ENCODE assay signal across 22 mouse cellular contexts in the genomic region with DNA sequence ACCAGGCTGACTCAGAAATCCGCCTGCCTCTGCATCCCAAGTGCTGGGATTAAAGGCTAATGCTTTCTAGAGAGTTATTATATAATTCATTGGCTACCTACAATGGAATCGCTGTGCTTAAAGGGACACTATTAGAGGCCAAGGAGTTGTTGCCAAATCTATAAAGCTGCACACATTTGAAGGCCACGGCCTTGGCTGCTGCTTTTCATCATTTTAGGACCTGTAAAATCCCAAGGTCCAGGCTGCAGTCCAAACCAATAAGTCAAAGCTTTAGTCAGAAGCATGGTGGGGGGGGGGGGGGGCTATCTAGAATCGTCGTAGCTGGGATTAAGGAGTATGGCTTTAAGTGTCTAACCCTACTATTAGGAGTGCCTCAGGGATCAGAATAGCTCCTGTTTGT.
"Had no signal": no experiment of that assay in that cellular context is flagged by ENCODE, and none has a peak within 500 bp of the region (broad histone marks: within the 10 kb centered on the region; RNA-seq: fewer than 3 reads in every experiment).

No protein-coding gene starts in this region.

- H3K4me3 ChIP-seq: kidney, embryonic 15.5 days; layer of hippocampus, adult 2 months; limb, embryonic 10.5 days; limb, embryonic 13.5 days; liver, embryonic 12.5 days; liver, embryonic 15.5 days; lung, embryonic 15.5 days; megakaryocyte, embryonic 14.5 days; midbrain, embryonic 10.5 days; stomach, embryonic 15.5 days had no signal

- ATAC-seq: liver, embryonic 12.5 days had no signal

- DNase-seq: kidney, adult 8-10 months; kidney, postnatal 25 days; layer of hippocampus, adult 9-11 months; liver; lung, adult 18-20 months; lung, postnatal 10 days; lung, postnatal 36 days; midbrain, embryonic 14.5 days; retina, postnatal 1 day; right cerebral cortex, postnatal 25 days; spleen, adult 18-20 months; thymus, postnatal 25 days had no signal

- H3K4me1 ChIP-seq: kidney, embryonic 15.5 days; limb, embryonic 10.5 days; limb, embryonic 13.5 days; liver, embryonic 12.5 days; liver, embryonic 15.5 days; lung, embryonic 15.5 days; midbrain, embryonic 10.5 days; stomach, embryonic 15.5 days had no signal

- H3K9ac ChIP-seq: kidney, embryonic 15.5 days; limb, embryonic 13.5 days; liver, embryonic 12.5 days; liver, embryonic 15.5 days; lung, embryonic 15.5 days; stomach, embryonic 15.5 days had no signal

- H3K9me3 ChIP-seq: kidney, embryonic 15.5 days; limb, embryonic 10.5 days; limb, embryonic 13.5 days; liver, embryonic 12.5 days; liver, embryonic 15.5 days; lung, embryonic 15.5 days; megakaryocyte, embryonic 14.5 days; midbrain, embryonic 10.5 days; stomach, embryonic 15.5 days had no signal

- H3K27me3 ChIP-seq: kidney, embryonic 15.5 days; limb, embryonic 13.5 days; liver, embryonic 12.5 days; liver, embryonic 15.5 days; lung, embryonic 15.5 days; megakaryocyte, embryonic 14.5 days; stomach, embryonic 15.5 days had no signal

- H3K36me3 ChIP-seq: kidney, embryonic 15.5 days; limb, embryonic 10.5 days; limb, embryonic 13.5 days; liver, embryonic 12.5 days; liver, embryonic 15.5 days; lung, embryonic 15.5 days; midbrain, embryonic 10.5 days; stomach, embryonic 15.5 days had no signal

- H3K4me2 ChIP-seq: kidney, embryonic 15.5 days; limb, embryonic 13.5 days; liver, embryonic 12.5 days; liver, embryonic 15.5 days; lung, embryonic 15.5 days; stomach, embryonic 15.5 days had no signal

- H3K27ac ChIP-seq: kidney, embryonic 15.5 days; layer of hippocampus, adult 2 months; limb, embryonic 10.5 days; limb, embryonic 13.5 days; liver, embryonic 12.5 days; liver, embryonic 15.5 days; lung, embryonic 15.5 days; midbrain, embryonic 10.5 days; stomach, embryonic 15.5 days had no signal
